Mouse (Mus musculus): ENCODE results near the gene Ptprj.
"Not testable (repeated sequence)": the region's sequence is repeated elsewhere in the genome, so short reads cannot be mapped to it uniquely, and the experiment has no call there.

Ptprj gene

GRCm38 (mm10) chr2:90577451-90578279, 2.8 kb downstream of the Ptprj start:
- DNase-seq (ENCODE audit: low read depth): no peak

GRCm38 (mm10) chr2:90576936-90577335, 3.5 kb downstream of the Ptprj start:
- no peak for DNase-seq (ENCODE audit: low read depth)

- no peak for DNase-seq (ENCODE audit: low read depth)
Observed at GRCm38 (mm10) chr2:90576411-90576810, 4.0 kb downstream of the Ptprj start.

GRCm38 (mm10) chr2:90575713-90576112, 4.7 kb downstream of the Ptprj start:
- DNase-seq (ENCODE audit: low read depth): no peak

- DNase-seq (ENCODE audit: low read depth): no peak
Observed at GRCm38 (mm10) chr2:90575116-90575515, 5.3 kb downstream of the Ptprj start.

GRCm38 (mm10) chr2:90574536-90574935, 5.9 kb downstream of the Ptprj start:
- DNase-seq (ENCODE audit: low read depth): no peak

- DNase-seq (ENCODE audit: low read depth): no peak
Observed at GRCm38 (mm10) chr2:90573640-90574526, 6.6 kb downstream of the Ptprj start.

GRCm38 (mm10) chr2:90572126-90572525, 8.3 kb downstream of the Ptprj start:
- DNase-seq (ENCODE audit: low read depth): no peak

- DNase-seq (ENCODE audit: low read depth): not testable (repeated sequence)
Observed at GRCm38 (mm10) chr2:90571399-90571798, 9.0 kb downstream of the Ptprj start.

GRCm38 (mm10) chr2:90570871-90571270, 9.6 kb downstream of the Ptprj start:
- no peak for DNase-seq (ENCODE audit: low read depth)

GRCm38 (mm10) chr2:90570216-90570615, 10.2 kb downstream of the Ptprj start:
- DNase-seq (ENCODE audit: low read depth): no peak

GRCm38 (mm10) chr2:90568961-90569481, 11.4 kb downstream of the Ptprj start:
- no peak for DNase-seq (ENCODE audit: low read depth)

GRCm38 (mm10) chr2:90568091-90568490, 12.4 kb downstream of the Ptprj start:
- no peak for DNase-seq (ENCODE audit: low read depth)

- DNase-seq (ENCODE audit: low read depth): no peak
Observed at GRCm38 (mm10) chr2:90566773-90567528, 13.5 kb downstream of the Ptprj start.

GRCm38 (mm10) chr2:90566046-90566445, 14.4 kb downstream of the Ptprj start:
- DNase-seq (ENCODE audit: low read depth): no peak

- no peak for DNase-seq (ENCODE audit: low read depth)
Observed at GRCm38 (mm10) chr2:90565192-90565929, 15.1 kb downstream of the Ptprj start.

- DNase-seq (ENCODE audit: low read depth): no peak
Observed at GRCm38 (mm10) chr2:90564552-90564951, 15.9 kb downstream of the Ptprj start.

GRCm38 (mm10) chr2:90563171-90563570, 17.3 kb downstream of the Ptprj start:
- no peak for DNase-seq (ENCODE audit: low read depth)

- no peak for DNase-seq (ENCODE audit: low read depth)
Observed at GRCm38 (mm10) chr2:90562126-90562670, 18.2 kb downstream of the Ptprj start.

GRCm38 (mm10) chr2:90560197-90560843, 20.1 kb downstream of the Ptprj start:
- no peak for DNase-seq (ENCODE audit: low read depth)

Data from naive thymus-derived CD4-positive, alpha-beta T cell, adult 2 months (primary cell).